Mouse (Mus musculus) testis, adult 2 months (tissue): ENCODE measurements around the gene Gm10300.

ENCODE experiments used
- CTCF ChIP-seq: fragments of 200-500 bp; IDR thresholded peaks from 2 replicates; pipeline ENCODE4 v1.5.1; 2012; ENCODE audit warnings: low read depth, mild to moderate bottlenecking, inconsistent platforms, low read length, moderate library complexity; ENCODE audit not compliant: control insufficient read depth, insufficient read depth, insufficient replicate concordance
- POLR2A ChIP-seq: fragments of 200-500 bp; IDR thresholded peaks from 2 replicates; pipeline ENCODE4 v1.6.1; 2012; ENCODE audit warnings: low read depth, mild to moderate bottlenecking, inconsistent platforms, low read length, moderate library complexity; ENCODE audit not compliant: control insufficient read depth

DNA sequence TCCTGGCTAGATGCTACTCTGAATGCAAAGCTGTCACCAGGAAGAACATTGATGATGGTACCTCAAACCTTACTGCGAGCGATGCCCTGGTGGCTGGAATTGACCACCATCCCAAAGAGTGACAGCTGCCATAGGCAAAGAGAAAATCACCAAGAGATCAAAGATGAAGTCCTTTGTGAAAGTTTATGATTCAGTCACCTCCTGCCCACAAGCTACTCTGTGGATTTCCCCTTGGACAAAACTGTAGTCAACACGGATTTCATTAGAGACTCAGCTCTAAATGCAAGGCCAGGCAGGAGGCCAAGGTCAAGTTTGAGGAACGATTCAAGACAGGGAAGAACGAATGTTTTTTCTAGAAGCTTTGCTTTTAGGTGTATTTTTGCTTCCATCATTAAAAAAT, 19.4 kb downstream of the Gm10300 start:
- TF ChIP-seq CTCF (no peak), POLR2A (no peak)
